Mouse (Mus musculus) mouse trophoblast stem cell (cell line): ENCODE measurements at regions not wholly inside any gene's neighbourhood (a gene's known extent, or its start where the extent isn't known, plus 50 kb on each side); places are given as distances from the start of the nearest gene placed in this dataset.
"Not testable (repeated sequence)": the region's sequence is repeated elsewhere in the genome, so short reads cannot be mapped to it uniquely, and the experiment has no call there.

ENCODE experiments used
- in situ Hi-C, 2 experiments: fragments of 300-500 bp; cut with MseI, MboI; formaldehyde crosslinking; loops; 2 replicates in 1 of 2; 3 replicates in 1 of 2; pipeline ENCODE4 v1.15.1; 2025

DNA sequence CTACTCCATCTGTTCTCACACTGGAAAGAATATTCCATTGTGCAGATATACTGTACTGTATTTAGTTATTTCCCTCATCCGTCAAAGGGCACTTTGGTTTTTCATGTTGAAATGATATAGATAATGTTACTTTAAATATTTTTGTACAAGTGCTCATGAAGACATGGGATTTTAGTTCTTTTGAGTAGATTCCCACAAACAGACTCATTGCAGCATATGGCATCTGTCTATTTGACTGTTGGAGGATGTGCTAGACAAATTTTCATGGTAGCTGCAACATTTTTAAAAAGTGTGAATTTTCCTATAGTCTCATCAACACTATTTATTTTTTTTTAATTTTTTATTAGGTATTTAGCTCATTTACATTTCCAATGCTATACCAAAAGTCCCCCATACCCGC lies 502.5 kb downstream of the Hdgfl1 start:
- in situ Hi-C loops: no loop called here

GRCm38 (mm10) chr13:26235941-26236340 lies 534.0 kb downstream of the Hdgfl1 start:
- in situ Hi-C loops: no loop called here

- in situ Hi-C loops: no loop called here
Measured at GRCm38 (mm10) chr13:26234703-26235102, 535.3 kb downstream of the Hdgfl1 start.

- in situ Hi-C loops: no loop called here
Measured at GRCm38 (mm10) chr13:26217299-26217698, 552.7 kb downstream of the Hdgfl1 start.

GRCm38 (mm10) chr13:26216579-26216978 lies 553.4 kb downstream of the Hdgfl1 start:
- in situ Hi-C loops: no loop called here

DNA sequence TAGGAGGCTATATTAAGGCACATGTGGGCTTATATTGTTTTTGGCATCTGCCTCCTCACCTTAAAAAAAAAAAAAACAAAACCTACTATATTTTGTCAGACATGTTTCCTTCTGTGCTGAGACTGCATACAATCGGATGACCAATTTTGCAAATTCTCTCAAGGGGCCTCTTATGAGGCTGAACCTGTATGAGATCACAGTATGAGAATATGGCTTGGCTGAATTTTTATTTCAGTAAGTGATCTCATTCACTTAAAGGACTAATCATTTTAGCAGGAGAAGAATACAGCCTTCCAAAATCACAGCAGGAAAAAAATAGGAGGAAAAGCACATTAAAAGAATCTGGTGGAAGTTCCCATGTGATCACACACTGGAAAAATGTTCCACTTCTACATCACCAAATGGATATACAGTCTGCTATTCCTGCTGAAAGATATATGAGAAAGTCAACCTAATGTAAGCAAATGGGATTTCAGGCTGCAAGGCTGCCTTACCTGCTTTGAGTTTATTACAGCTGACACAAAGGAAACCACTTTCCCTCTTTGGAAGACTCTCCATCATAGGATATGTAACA lies 564.3 kb downstream of the Hdgfl1 start:
- in situ Hi-C loops: no loop called here

DNA sequence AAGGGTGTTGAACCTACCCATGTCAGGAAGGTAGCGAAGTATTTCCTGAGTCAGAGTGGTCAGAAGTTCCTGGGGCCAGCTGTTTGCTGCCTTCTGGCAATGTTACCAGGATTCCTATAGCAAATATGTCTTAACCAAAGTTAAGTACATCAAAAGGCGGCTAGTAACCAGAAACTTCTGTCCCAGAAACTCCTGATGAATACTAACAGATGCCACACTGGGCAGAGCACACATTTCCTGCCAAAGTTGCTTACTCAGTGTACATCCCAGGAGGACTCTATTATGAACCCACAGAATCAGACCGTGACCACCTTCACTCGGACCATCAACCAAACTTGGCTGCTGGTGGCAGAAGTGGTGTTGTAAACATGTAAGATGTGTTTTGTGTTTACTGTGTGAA lies 575.3 kb downstream of the Hdgfl1 start:
- in situ Hi-C loops: no loop called here

GRCm38 (mm10) chr13:26183879-26184278 lies 586.1 kb downstream of the Hdgfl1 start:
- in situ Hi-C loops: no loop called here

- in situ Hi-C loops: no loop called here
Measured at GRCm38 (mm10) chr13:26171891-26172482, 598.0 kb downstream of the Hdgfl1 start.

DNA sequence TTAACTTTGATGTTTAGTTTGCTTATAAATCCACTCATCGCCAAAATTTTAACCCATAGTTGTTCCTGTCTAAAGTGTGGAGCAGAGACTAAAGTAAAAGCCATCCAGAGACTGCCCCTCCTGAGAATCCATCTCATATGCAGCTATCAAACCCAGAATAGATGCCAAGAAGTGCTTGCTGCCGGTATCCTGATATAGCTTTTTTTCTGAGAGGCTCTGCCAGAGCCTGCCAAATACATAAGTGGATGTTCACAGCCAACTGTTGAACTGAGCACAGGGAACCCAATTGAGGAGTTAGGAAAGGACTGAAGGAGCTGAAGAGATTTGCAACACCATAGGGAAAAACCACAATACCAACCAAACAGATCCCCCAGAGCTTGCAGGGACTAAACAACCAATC lies 600.3 kb downstream of the Hdgfl1 start:
- in situ Hi-C loops: no loop called here

- in situ Hi-C loops: no loop called here
Measured at GRCm38 (mm10) chr13:26158703-26159102, 611.3 kb downstream of the Hdgfl1 start.

DNA sequence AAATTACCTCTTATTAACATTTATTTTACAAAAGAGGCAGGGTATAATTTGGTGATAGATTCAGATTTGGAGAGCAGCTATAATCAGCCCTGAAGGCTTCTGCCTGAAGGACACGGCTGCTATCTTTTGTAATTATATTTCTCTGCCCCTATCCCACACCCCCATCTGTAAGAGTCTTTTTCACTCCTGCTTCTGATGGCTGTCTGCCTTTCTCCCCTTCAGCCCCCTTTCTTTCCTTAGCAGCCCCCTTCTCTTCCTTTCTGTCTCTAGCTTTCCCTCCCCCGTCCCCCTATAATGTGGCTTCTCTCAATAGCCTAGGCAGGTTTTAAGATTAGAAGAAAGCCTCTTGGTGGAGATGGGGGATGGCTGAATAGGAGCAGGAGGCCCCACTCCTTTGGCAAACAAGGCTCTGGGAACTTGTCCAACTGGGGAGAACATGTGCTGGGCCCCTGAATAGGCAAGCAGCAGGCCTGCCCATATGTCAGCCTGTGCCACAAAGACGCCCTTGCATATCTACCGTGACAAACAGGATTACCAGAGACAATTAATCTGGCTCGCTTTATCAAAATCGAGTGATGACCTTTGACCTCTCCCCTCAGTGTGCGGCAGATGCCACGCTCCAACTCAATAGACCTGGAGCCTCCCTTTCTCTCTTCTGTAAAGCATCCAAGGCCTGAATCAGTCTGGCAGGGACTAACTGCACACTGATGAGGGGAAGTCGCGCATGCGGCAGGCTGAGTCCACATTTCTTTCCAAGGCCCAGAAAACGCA lies 615.1 kb downstream of the Hdgfl1 start:
- in situ Hi-C loops: no loop called here

GRCm38 (mm10) chr13:26154251-26154650 lies 615.7 kb downstream of the Hdgfl1 start:
- in situ Hi-C loops: no loop called here

DNA sequence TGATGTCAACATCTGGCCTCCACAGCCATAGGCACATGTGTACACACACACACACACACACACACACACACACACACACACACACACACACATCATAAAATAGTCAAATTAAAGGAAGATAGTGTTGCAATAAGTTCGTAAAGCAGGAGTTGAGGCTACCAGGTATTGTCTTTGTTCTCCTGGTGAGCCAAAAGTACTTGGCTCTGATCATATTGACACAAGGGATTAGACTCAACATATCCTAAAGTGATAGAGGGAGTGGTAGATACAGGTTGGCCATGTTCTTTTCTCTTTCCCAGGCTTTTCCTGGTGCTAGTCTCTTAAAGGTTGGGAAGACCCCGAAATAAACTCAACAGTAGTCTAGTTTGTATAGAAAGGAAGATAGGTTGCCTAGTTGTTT lies 616.9 kb downstream of the Hdgfl1 start:
- in situ Hi-C loops: no loop called here

- in situ Hi-C loops: no loop called here
Measured at GRCm38 (mm10) chr13:26150426-26150825, 619.5 kb downstream of the Hdgfl1 start.

- in situ Hi-C loops: no loop called here
Measured at GRCm38 (mm10) chr13:26142811-26143210, 627.2 kb downstream of the Hdgfl1 start.

DNA sequence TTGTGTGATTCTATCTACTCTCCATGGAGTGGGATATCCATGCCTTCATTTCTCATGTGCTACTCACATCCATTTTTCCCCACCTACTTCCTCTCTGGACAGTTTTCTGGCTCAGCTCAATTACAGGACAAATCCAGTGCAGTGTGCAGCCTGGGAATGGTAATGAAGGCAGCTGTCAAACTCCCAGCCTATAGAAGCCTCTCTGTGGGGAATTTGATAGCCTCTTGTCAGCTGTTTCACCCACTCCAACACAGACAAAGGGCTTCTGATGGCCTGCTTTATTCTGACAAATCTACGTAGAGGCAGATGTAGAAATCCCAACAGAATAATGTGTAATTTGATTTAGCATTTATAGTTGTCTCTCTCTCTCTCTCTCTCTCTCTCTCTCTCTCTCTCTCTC lies 650.6 kb downstream of the Hdgfl1 start:
- in situ Hi-C loops: no loop called here

DNA sequence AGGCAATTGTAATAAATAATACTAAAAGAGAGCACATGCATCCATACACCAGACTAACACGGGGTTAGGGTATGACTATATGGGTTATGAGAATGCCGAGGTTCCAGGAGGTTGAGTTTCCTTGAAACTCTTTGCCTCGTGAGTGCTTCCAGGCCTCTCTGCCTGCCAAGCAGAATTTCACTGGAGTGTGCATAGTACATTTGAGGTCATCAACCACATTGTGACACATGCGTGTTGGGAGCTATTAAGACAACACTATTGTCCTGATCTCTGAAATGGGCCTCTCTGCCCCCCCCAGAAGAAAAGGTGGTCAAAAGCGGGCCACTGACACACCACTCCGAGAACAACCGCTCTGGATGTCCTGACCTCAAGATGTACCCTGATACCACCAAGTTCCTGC lies 655.8 kb downstream of the Hdgfl1 start:
- in situ Hi-C loops: no loop called here

DNA sequence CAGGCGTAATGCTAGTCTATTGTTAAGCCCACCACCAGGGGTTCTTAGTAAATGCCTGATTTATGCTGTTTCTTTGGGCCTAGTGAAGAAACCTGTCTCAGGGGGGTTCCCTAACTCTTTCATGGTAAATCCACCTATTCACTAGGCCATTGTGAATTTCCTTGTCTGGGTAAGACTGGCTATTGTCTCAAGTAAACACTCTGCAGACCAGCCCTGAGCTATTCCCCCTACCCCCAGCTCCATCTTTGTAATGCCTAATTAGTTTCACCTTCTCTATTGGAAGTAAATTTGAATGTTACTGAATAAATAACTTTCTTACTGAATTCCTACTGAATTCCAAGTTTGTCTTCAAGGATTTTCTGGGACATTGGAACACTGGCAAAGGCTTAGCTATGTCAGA lies 656.2 kb downstream of the Hdgfl1 start:
- in situ Hi-C loops: not testable (repeated sequence)

- in situ Hi-C loops: no loop called here
Measured at GRCm38 (mm10) chr13:26112579-26112978, 657.4 kb downstream of the Hdgfl1 start.

DNA sequence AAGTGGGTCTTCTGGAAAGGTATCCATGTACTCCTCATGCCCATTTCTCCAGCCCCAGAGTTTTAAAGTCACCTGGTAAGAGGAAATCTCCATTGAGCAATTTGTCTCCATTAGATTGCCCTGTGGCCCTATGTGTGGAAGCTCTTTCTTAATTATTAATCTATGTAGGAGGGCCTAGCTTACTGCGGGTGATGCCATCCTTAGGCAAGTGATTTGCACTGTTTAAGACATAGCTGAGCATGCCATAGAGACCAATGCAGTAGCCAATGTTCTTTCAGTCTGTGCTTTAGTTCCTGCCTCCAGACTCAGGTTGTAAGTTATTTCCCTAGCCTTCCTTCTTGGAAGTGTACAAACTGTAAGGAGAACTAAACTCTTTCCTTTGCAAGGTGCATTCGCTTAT lies 661.0 kb downstream of the Hdgfl1 start:
- in situ Hi-C loops: no loop called here

GRCm38 (mm10) chr13:26088727-26089126 lies 681.2 kb downstream of the Hdgfl1 start:
- in situ Hi-C loops: no loop called here

- in situ Hi-C loops: no loop called here
Measured at GRCm38 (mm10) chr13:26080814-26081213, 689.2 kb downstream of the Hdgfl1 start.
